Mouse (Mus musculus) CH12.LX (cell line): Measurements from ENCODE around the gene Acot7. TPM values are rescaled to one million over a fixed set of nuclear protein-coding genes. Genes with fewer than 3 reads are reported as not detected.

Experiments used
- DNase-seq: peaks from one replicate; pipeline ENCODE4 v3.0.0-alpha.2; 2013; ENCODE audit errors: extremely low read depth
- H3K27ac ChIP-seq: 2 replicates; pipeline ENCODE4 v1.5.1; 2012; ENCODE audit warnings: low read depth, mild to moderate bottlenecking, control low read depth, moderate library complexity; ENCODE audit not compliant: insufficient read depth
- H3K27me3 ChIP-seq: replicated peaks from 2 replicates; pipeline ENCODE3; 2012; ENCODE audit warnings: inconsistent platforms
- H3K36me3 ChIP-seq, 2 experiments: replicated peaks in 1 of 2; 2 replicates each; pipeline versions ENCODE3 to v1.6.1; 2012; ENCODE audit warnings: inconsistent platforms in 1 of 2, low read length in 1 of 2, mild to moderate bottlenecking in 1 of 2, mixed read lengths in 1 of 2, moderate library complexity in 1 of 2; ENCODE audit not compliant: control insufficient read depth in 1 of 2, insufficient read depth in 1 of 2
- H3K4me1 ChIP-seq, 2 experiments: 2 replicates each; pipeline ENCODE4 v1.6.1; 2012; ENCODE audit warnings: inconsistent platforms in 1 of 2, moderate library complexity in 1 of 2; ENCODE audit not compliant: insufficient read depth in 2 of 2, control insufficient read depth in 1 of 2
- H3K4me2 ChIP-seq: 2 replicates; pipeline ENCODE4 v1.6.1; 2012; ENCODE audit warnings: low read depth, mild to moderate bottlenecking, control low read depth; ENCODE audit not compliant: poor library complexity, insufficient read depth, severe bottlenecking
- H3K4me3 ChIP-seq, 3 experiments: fragments of 150-350 bp in 1 of 3; sonication (generic) in 1 of 3; replicated peaks in 1 of 3; 2 replicates each; pipeline versions ENCODE3 to v1.5.1; 2011 to 2012; ENCODE audit warnings: low read depth in 2 of 3, low read length in 2 of 3, mild to moderate bottlenecking in 2 of 3, moderate library complexity in 2 of 3, control low read depth in 1 of 3, improper control_type of control experiment in 1 of 3, inconsistent platforms in 1 of 3, mixed read lengths in 1 of 3; ENCODE audit not compliant: poor library complexity in 1 of 3
- H3K79me2 ChIP-seq: replicated peaks from 2 replicates; pipeline ENCODE4 v1.6.1; 2012; ENCODE audit warnings: mild to moderate bottlenecking, moderate library complexity; ENCODE audit not compliant: control insufficient read depth, poor library complexity, insufficient read depth, severe bottlenecking; ENCODE audit errors: extremely low read depth
- H3K9ac ChIP-seq: 2 replicates; pipeline ENCODE4 v1.6.1; 2012; ENCODE audit warnings: low read depth, mild to moderate bottlenecking, control low read depth, moderate library complexity; ENCODE audit not compliant: insufficient read depth
- H3K9me3 ChIP-seq: replicated peaks from 2 replicates; pipeline ENCODE3; 2012; ENCODE audit warnings: low read length, inconsistent platforms, mixed read lengths
- BHLHE40 ChIP-seq: IDR thresholded peaks from 2 replicates; pipeline ENCODE4 v1.6.1; 2011; ENCODE audit warnings: mild to moderate bottlenecking, low read depth, low read length, improper control_type of control experiment
- CTCF ChIP-seq, 2 experiments: IDR thresholded peaks in 1 of 2; conservative IDR thresholded peaks in 1 of 2; 2 replicates each; pipeline ENCODE4 v1.5.1; 2011 to 2012; ENCODE audit warnings: low read depth in 2 of 2, low read length in 2 of 2, improper control_type of control experiment in 1 of 2, inconsistent platforms in 1 of 2, mild to moderate bottlenecking in 1 of 2, moderate library complexity in 1 of 2
- E2F4 ChIP-seq: IDR thresholded peaks from 2 replicates; pipeline ENCODE4 v1.6.1; 2011; ENCODE audit warnings: low read depth, low read length, improper control_type of control experiment; ENCODE audit not compliant: insufficient replicate concordance
- ELF1 ChIP-seq: IDR thresholded peaks from 2 replicates; pipeline ENCODE4 v1.6.1; 2014; ENCODE audit warnings: low read depth, mild to moderate bottlenecking, inconsistent platforms, low read length, improper control_type of control experiment
- ETS1 ChIP-seq: conservative IDR thresholded peaks from 2 replicates; pipeline ENCODE4 v1.6.1; 2012; ENCODE audit warnings: low read depth, mild to moderate bottlenecking, inconsistent platforms, low read length, improper control_type of control experiment, moderate library complexity
- GABPA ChIP-seq: IDR thresholded peaks from 2 replicates; pipeline ENCODE4 v1.6.1; 2012; ENCODE audit warnings: low read depth, low read length, improper control_type of control experiment, inconsistent platforms; ENCODE audit not compliant: insufficient replicate concordance
- HCFC1 ChIP-seq: IDR thresholded peaks from 2 replicates; pipeline ENCODE4 v1.6.1; 2012; ENCODE audit warnings: low read depth, mild to moderate bottlenecking, inconsistent platforms, low read length, improper control_type of control experiment
- IRF4 ChIP-seq: IDR thresholded peaks from 2 replicates; pipeline ENCODE4 v1.6.1; 2014; ENCODE audit warnings: low read depth, mild to moderate bottlenecking, inconsistent platforms, low read length, improper control_type of control experiment
- KAT2A ChIP-seq: IDR thresholded peaks from 2 replicates; pipeline ENCODE4 v1.6.1; 2012; ENCODE audit warnings: low read length, improper control_type of control experiment, inconsistent platforms; ENCODE audit not compliant: insufficient replicate concordance
- MAFK ChIP-seq: IDR thresholded peaks from 2 replicates; pipeline ENCODE4 v1.6.1; 2011; ENCODE audit warnings: low read length, improper control_type of control experiment; ENCODE audit not compliant: insufficient replicate concordance
- MAX ChIP-seq: IDR thresholded peaks from 2 replicates; pipeline ENCODE4 v1.6.1; 2011; ENCODE audit warnings: low read length, improper control_type of control experiment
- MAZ ChIP-seq: IDR thresholded peaks from 2 replicates; pipeline ENCODE4 v1.6.1; 2012; ENCODE audit warnings: low read depth, mild to moderate bottlenecking, inconsistent platforms, low read length, improper control_type of control experiment, moderate library complexity
- MEF2A ChIP-seq: IDR thresholded peaks from 2 replicates; pipeline ENCODE4 v1.6.1; 2014; ENCODE audit warnings: low read depth, mild to moderate bottlenecking, inconsistent platforms, low read length, improper control_type of control experiment, borderline replicate concordance
- MXI1 ChIP-seq: IDR thresholded peaks from 2 replicates; pipeline ENCODE4 v1.6.1; 2011; ENCODE audit warnings: mild to moderate bottlenecking, low read depth, low read length, improper control_type of control experiment
- MYC ChIP-seq: IDR thresholded peaks from 2 replicates; pipeline ENCODE4 v1.6.1; 2011; ENCODE audit warnings: low read depth, mild to moderate bottlenecking, improper control_type of control experiment, low read length
- NELFE ChIP-seq: IDR thresholded peaks from 2 replicates; pipeline ENCODE4 v1.6.1; 2011; ENCODE audit warnings: low read depth, low read length, improper control_type of control experiment
- RAD21 ChIP-seq: IDR thresholded peaks from 2 replicates; pipeline ENCODE4 v1.6.1; 2011; ENCODE audit warnings: low read depth, mild to moderate bottlenecking, low read length, improper control_type of control experiment, moderate library complexity
- RCOR1 ChIP-seq: conservative IDR thresholded peaks from 2 replicates; pipeline ENCODE4 v1.6.1; 2012; ENCODE audit warnings: low read depth, mild to moderate bottlenecking, inconsistent platforms, low read length, improper control_type of control experiment
- SIN3A ChIP-seq: IDR thresholded peaks from 2 replicates; pipeline ENCODE4 v1.6.1; 2012; ENCODE audit warnings: low read length, improper control_type of control experiment, inconsistent platforms
- SMC3 ChIP-seq: IDR thresholded peaks from 2 replicates; pipeline ENCODE4 v1.6.1; 2011; ENCODE audit warnings: low read depth, low read length, improper control_type of control experiment
- TBP ChIP-seq: conservative IDR thresholded peaks from 2 replicates; pipeline ENCODE4 v1.6.1; 2011; ENCODE audit warnings: low read depth, low read length, improper control_type of control experiment
- TCF12 ChIP-seq: IDR thresholded peaks from 2 replicates; pipeline ENCODE4 v1.6.1; 2014; ENCODE audit warnings: low read depth, mild to moderate bottlenecking, inconsistent platforms, low read length, improper control_type of control experiment
- UBTF ChIP-seq: IDR thresholded peaks from 2 replicates; pipeline ENCODE4 v1.6.1; 2012; ENCODE audit warnings: low read depth, mild to moderate bottlenecking, inconsistent platforms, low read length, improper control_type of control experiment, moderate library complexity
- USF1 ChIP-seq: IDR thresholded peaks from 2 replicates; pipeline ENCODE4 v1.6.1; 2014; ENCODE audit warnings: low read depth, mild to moderate bottlenecking, inconsistent platforms, low read length, improper control_type of control experiment
- USF2 ChIP-seq: conservative IDR thresholded peaks from 2 replicates; pipeline ENCODE4 v1.6.1; 2011; ENCODE audit warnings: low read depth, low read length, improper control_type of control experiment
- ZC3H11A ChIP-seq: IDR thresholded peaks from 2 replicates; pipeline ENCODE4 v1.6.1; 2012; ENCODE audit warnings: low read depth, mild to moderate bottlenecking, inconsistent platforms, low read length, improper control_type of control experiment
- ZKSCAN1 ChIP-seq: IDR thresholded peaks from 2 replicates; pipeline ENCODE4 v1.6.1; 2012; ENCODE audit warnings: low read depth, inconsistent platforms, low read length, improper control_type of control experiment, borderline replicate concordance
- ZMIZ1 ChIP-seq: IDR thresholded peaks from 2 replicates; pipeline ENCODE4 v1.6.1; 2012; ENCODE audit warnings: low read depth, mild to moderate bottlenecking, inconsistent platforms, low read length, improper control_type of control experiment
- ZNF384 ChIP-seq: IDR thresholded peaks from 2 replicates; pipeline ENCODE4 v1.6.1; 2012; ENCODE audit warnings: low read depth, low read length, improper control_type of control experiment, inconsistent platforms
- dilution Hi-C: fragments of 300-500 bp; cut with MboI; formaldehyde crosslinking; loops from 2 replicates; pipeline ENCODE4 v1.14.3; 2020; ENCODE audit warnings: low sequenced_read_pairs; ENCODE audit not compliant: extremely low pct_unique_long_range_greater_than_20kb, extremely low pct_ligation_motif_present
- in situ Hi-C: fragments of 300-500 bp; cut with MboI; formaldehyde crosslinking; loops from 3 replicates; pipeline ENCODE4 v1.14.3; 2019; ENCODE audit warnings: low sequenced_read_pairs, low pct_ligation_motif_present, low pct_unique_long_range_greater_than_20kb, mixed read lengths
- polyA plus RNA-seq: library from polyadenylated mRNA; unstranded; fragments of >175 nt; gene quantifications from 2 replicates; pipeline ENCODE4 v1.2.1, GENCODE M21; 2012; ENCODE audit warnings: low read depth; ENCODE audit not compliant: insufficient read length
- total RNA-seq, 2 experiments: library from RNA; depleted of rRNA; stranded (reverse); fragments of 300-350 nt in 1 of 2; fragments of >200 nt in 1 of 2; gene quantifications; 2 replicates each; pipeline ENCODE4 v1.2.3; 2012 to 2014

Acot7 gene
- total and polyA plus RNA-seq, 3 experiments: 29.0 to 71.1 (median 61.6) TPM

DNA sequence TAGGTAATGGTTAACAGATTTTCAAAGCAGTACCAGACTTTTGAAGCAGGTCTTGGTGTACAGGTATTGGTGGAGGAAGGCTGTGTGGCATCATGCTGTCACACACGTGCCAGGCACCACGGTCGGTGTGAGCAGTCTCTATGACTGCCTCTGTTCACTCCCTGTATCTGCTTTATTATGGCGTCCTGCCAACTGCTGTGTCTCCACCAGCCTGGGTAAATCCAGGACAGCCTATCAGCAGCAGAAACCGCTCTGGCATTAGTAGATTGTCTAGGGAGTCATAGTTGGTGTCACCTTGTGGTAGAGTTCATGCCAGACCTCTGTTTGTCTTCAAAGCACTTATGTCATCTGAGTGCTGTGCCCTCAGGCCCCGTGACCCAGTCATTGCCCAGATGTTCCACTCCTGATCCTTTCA lies 34.2 kb downstream of the Acot7 start:
- Histone ChIP-seq H3K27me3 (no peaks in the 10 kb centered on the region), H3K9ac (no peak overlapping the region), H3K36me3 (peaks cover 4 to 46% of the 10 kb centered on the region in 2 experiments), H3K4me3 (no peak overlapping the region), H3K79me2 (no peaks in the 10 kb centered on the region), H3K4me1 (peaks cover 5 to 20% of the 10 kb centered on the region in 2 experiments), H3K9me3 (no peaks in the 10 kb centered on the region), H3K4me2 (no peak overlapping the region), H3K27ac (no peak overlapping the region)
- dilution Hi-C loops: no loop called here
- in situ Hi-C loops: loop anchor here (5.0 kb wide), 2 partner anchors 35 to 80 kb away; partner anchors contain the start of genes Acot7 and Hes3
- DNase-seq: no peak
- TF ChIP-seq IRF4 (no peak), E2F4 (no peak), ZMIZ1 (no peak), RAD21 (no peak), KAT2A (no peak), RCOR1 (no peak), ZKSCAN1 (no peak), MXI1 (no peak), SMC3 (no peak), TBP (no peak), SIN3A (no peak), MEF2A (no peak)

DNA sequence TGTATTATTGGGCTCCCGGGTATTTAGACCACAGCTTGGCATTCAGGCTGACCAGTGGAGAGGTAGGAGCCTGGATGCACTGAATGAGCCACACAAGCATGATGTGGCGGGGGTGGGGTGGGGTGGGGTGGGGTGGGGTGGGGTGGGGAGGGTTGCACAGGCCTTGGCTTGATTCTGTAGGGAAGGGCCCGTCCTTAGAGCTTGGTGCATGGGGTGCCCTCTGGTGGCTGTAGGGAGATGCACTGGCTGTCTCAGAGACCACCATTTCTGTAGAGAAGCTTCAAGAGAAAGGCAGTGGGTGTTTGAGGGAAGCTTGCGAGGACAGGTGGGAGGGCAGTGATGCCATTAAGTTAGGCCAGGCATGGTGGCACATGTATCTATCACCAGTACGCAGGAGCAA lies 34.6 kb downstream of the Acot7 start:
- H3K79me2 ChIP-seq: no peaks in the 10 kb centered on the region
- H3K36me3 ChIP-seq: peaks cover 5 to 46% of the 10 kb centered on the region in 2 experiments
- TF ChIP-seq HCFC1: no peak
- no peak for TF ChIP-seq USF1
- TF ChIP-seq ELF1: no peak
- no peak for TF ChIP-seq IRF4
- TF ChIP-seq RCOR1: no peak
- TF ChIP-seq MYC: no peak
- peak; percentile 39 for TF ChIP-seq ZC3H11A
- no peak for TF ChIP-seq MXI1
- no peak for TF ChIP-seq UBTF
- TF ChIP-seq GABPA: no peak
- TF ChIP-seq MAZ: no peak
- TF ChIP-seq E2F4: no peak
- TF ChIP-seq ZNF384: no peak
- TF ChIP-seq ZMIZ1: no peak
- TF ChIP-seq SIN3A: no peak
- no peak for TF ChIP-seq USF2
- TF ChIP-seq MAX: no peak
- TF ChIP-seq CTCF (conservative IDR thresholded peaks at IDR 0.05 in 1 of 2, IDR thresholded peaks at IDR 0.05 in 1 of 2; ENCODE audit: low read depth in 2 of 2, low read length in 2 of 2): peak; percentile 29 to 81; a peak in 3 of 4 replicates
- TF ChIP-seq BHLHE40: no peak
- TF ChIP-seq SMC3: peak; percentile 90
- 0 out of 2 replicates have a peak, but pooled peaks have one; percentile 11 for TF ChIP-seq TCF12
- TF ChIP-seq NELFE: no peak
- TF ChIP-seq ETS1: no peak
- TF ChIP-seq RAD21: peak; percentile 62
- no peak for TF ChIP-seq MAFK
- no peaks in the 10 kb centered on the region for H3K27me3 ChIP-seq
- H3K4me2 ChIP-seq: no peak overlapping the region
- no peak overlapping the region for H3K27ac ChIP-seq
- in situ Hi-C loops: loop anchor here (5.0 kb wide), 2 partner anchors 35 to 80 kb away; partner anchors contain the start of genes Acot7 and Hes3
- DNase-seq: peak; percentile 70
- H3K9ac ChIP-seq: no peak overlapping the region
- H3K4me3 ChIP-seq: no peak overlapping the region
- peaks cover 5 to 20% of the 10 kb centered on the region in 2 experiments for H3K4me1 ChIP-seq
- dilution Hi-C loops: no loop called here
- H3K9me3 ChIP-seq: no peaks in the 10 kb centered on the region
